Comparison of ENCODE assay signal across 28 mouse cellular contexts in the genomic region with DNA sequence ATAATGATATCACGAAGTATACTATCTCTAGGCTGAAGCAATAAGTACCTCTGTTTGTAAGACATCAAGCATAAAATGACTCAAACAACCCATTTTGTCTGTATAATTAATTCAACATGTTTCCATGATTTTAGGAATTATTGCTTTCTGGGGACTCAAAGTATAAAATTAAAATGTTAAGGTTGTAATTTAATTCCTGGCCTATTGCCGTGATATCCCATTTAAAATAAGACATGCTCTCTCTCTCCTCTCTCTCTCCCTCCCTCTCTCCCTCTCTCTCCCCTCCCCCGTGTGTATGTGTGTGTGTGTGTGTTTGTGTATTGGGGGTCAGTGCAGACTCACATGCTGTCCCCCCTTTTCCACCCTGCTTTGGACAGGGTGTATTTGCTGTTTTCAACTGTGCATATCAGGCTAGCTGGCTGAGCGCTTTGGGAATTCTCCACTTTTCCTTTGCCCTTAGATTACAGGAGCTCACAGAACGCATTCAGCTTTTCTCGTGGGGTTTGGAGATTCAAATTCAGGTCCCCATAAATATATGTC. TPM values are rescaled to one million over a fixed set of nuclear protein-coding genes. Genes with fewer than 3 reads are reported as not detected.
DNase-seq lines count a peak whose midpoint lies in the region; ATAC-seq lines count a peak whose summit lies in the region.
"Had no signal": no experiment of that assay in that cellular context is flagged by ENCODE, and none has a peak within 500 bp of the region (broad histone marks: within the 10 kb centered on the region; RNA-seq: fewer than 3 reads in every experiment).

No protein-coding gene starts in this region.

- no peak for DNase-seq in heart, embryonic 10.5 days (ENCODE audit: low spot score)
- peak; percentile 77 for DNase-seq in midbrain, embryonic 11.5 days (ENCODE audit: low spot score, missing footprints)
- no peak for DNase-seq in cerebellum, postnatal 25 days
- DNase-seq: adrenal gland, adult 8-10 months; B cell, adult 2 months; cerebellum, adult 8-10 months; embryo, embryonic 11 days; gastrocnemius, postnatal 36 days; heart, postnatal 14 days; kidney, adult 2 months; kidney, postnatal 4 days; left cerebral cortex, postnatal 4 days; liver, embryonic 13.5 days; lung, adult 18-20 months; lung, postnatal 4 days; thymus, adult 2 months; thymus, postnatal 4 days had no signal

- H3K9me3 ChIP-seq in heart, embryonic 15.5 days (replicated peaks): no peaks in the 10 kb centered on the region
- H3K9me3 ChIP-seq in heart, embryonic 10.5 days: no peaks in the 10 kb centered on the region
- H3K9me3 ChIP-seq in midbrain, embryonic 11.5 days (ENCODE audit: control insufficient read depth, low read length): no peaks in the 10 kb centered on the region
- H3K9me3 ChIP-seq in midbrain, embryonic 15.5 days: no peaks in the 10 kb centered on the region
- no peaks in the 10 kb centered on the region for H3K9me3 ChIP-seq in embryonic facial prominence, embryonic 15.5 days (replicated peaks)
- H3K9me3 ChIP-seq: hindbrain, embryonic 10.5 days; hindbrain, embryonic 15.5 days; liver, embryonic 13.5 days; megakaryocyte, embryonic 14.5 days; midbrain, embryonic 13.5 days had no signal

- no peak overlapping the region for H3K9ac ChIP-seq in heart, embryonic 15.5 days
- H3K9ac ChIP-seq in midbrain, embryonic 11.5 days (ENCODE audit: low read length): no peak overlapping the region
- no peak overlapping the region for H3K9ac ChIP-seq in midbrain, embryonic 15.5 days
- H3K9ac ChIP-seq in embryonic facial prominence, embryonic 15.5 days: no peak overlapping the region
- H3K9ac ChIP-seq: hindbrain, embryonic 15.5 days; liver, embryonic 13.5 days; midbrain, embryonic 13.5 days had no signal

- H3K27ac ChIP-seq in heart, embryonic 15.5 days: 0 out of 2 replicates have a peak overlapping the region, but pooled peaks have one; percentile 39
- H3K27ac ChIP-seq in heart, embryonic 10.5 days: no peak overlapping the region
- H3K27ac ChIP-seq in midbrain, embryonic 11.5 days (ENCODE audit: low read depth, low read length): no peak overlapping the region
- no peak overlapping the region for H3K27ac ChIP-seq in midbrain, embryonic 15.5 days
- no peak overlapping the region for H3K27ac ChIP-seq in embryonic facial prominence, embryonic 15.5 days (replicated peaks)
- H3K27ac ChIP-seq: hindbrain, embryonic 10.5 days; hindbrain, embryonic 15.5 days; kidney, postnatal 0 days; liver, embryonic 13.5 days; midbrain, embryonic 13.5 days had no signal

- no peak overlapping the region for H3K4me2 ChIP-seq in heart, embryonic 15.5 days
- no peak overlapping the region for H3K4me2 ChIP-seq in midbrain, embryonic 11.5 days
- no peak overlapping the region for H3K4me2 ChIP-seq in midbrain, embryonic 15.5 days
- H3K4me2 ChIP-seq in embryonic facial prominence, embryonic 15.5 days (replicated peaks): no peak overlapping the region
- H3K4me2 ChIP-seq: hindbrain, embryonic 15.5 days; liver, embryonic 13.5 days; midbrain, embryonic 13.5 days had no signal

- no peaks in the 10 kb centered on the region for H3K27me3 ChIP-seq in heart, embryonic 15.5 days
- H3K27me3 ChIP-seq in heart, embryonic 10.5 days (ENCODE audit: insufficient read depth, poor library complexity, severe bottlenecking): no peaks in the 10 kb centered on the region
- H3K27me3 ChIP-seq in midbrain, embryonic 11.5 days (ENCODE audit: control insufficient read depth, insufficient read depth, low read length): no peaks in the 10 kb centered on the region
- H3K27me3 ChIP-seq in midbrain, embryonic 15.5 days (replicated peaks): no peaks in the 10 kb centered on the region
- H3K27me3 ChIP-seq in embryonic facial prominence, embryonic 15.5 days: no peaks in the 10 kb centered on the region
- H3K27me3 ChIP-seq: hindbrain, embryonic 15.5 days; liver, embryonic 13.5 days; megakaryocyte, embryonic 14.5 days; midbrain, embryonic 13.5 days had no signal

- no peaks in the 10 kb centered on the region for H3K36me3 ChIP-seq in heart, embryonic 15.5 days
- no peaks in the 10 kb centered on the region for H3K36me3 ChIP-seq in heart, embryonic 10.5 days
- H3K36me3 ChIP-seq in midbrain, embryonic 11.5 days (ENCODE audit: control insufficient read depth, insufficient read depth, low read length): no peaks in the 10 kb centered on the region
- no peaks in the 10 kb centered on the region for H3K36me3 ChIP-seq in midbrain, embryonic 15.5 days (replicated peaks)
- no peaks in the 10 kb centered on the region for H3K36me3 ChIP-seq in embryonic facial prominence, embryonic 15.5 days
- H3K36me3 ChIP-seq: hindbrain, embryonic 10.5 days; hindbrain, embryonic 15.5 days; liver, embryonic 13.5 days; midbrain, embryonic 13.5 days had no signal

- WGBS in heart, embryonic 15.5 days: 64% methylated on average over 6 of the region's 6 CpGs
- WGBS in heart, embryonic 10.5 days: 62% methylated on average over 6 of the region's 6 CpGs
- WGBS in midbrain, embryonic 11.5 days: 82% methylated on average over 6 of the region's 6 CpGs
- 60% methylated on average over 6 of the region's 6 CpGs for WGBS in midbrain, embryonic 15.5 days
- WGBS in embryonic facial prominence, embryonic 15.5 days: 28% methylated on average over 6 of the region's 6 CpGs

- no peak for ATAC-seq in heart, embryonic 15.5 days (replicated peaks; ENCODE audit: insufficient number of reproducible peaks, insufficient read depth, low FRiP score, low read depth)
- ATAC-seq in midbrain, embryonic 11.5 days (ENCODE audit: low FRiP score): no peak
- ATAC-seq in midbrain, embryonic 15.5 days (replicated peaks): no peak
- 0 out of 2 replicates have a peak, but pooled peaks have one; percentile 13 for ATAC-seq in embryonic facial prominence, embryonic 15.5 days (ENCODE audit: insufficient number of reproducible peaks, low FRiP score, low TSS enrichment, low read depth)
- ATAC-seq: forebrain, embryonic 14.5 days; inflammation-experienced regulatory T-cells, adult 6 months; lung, postnatal 0 days; midbrain, embryonic 13.5 days had no signal

- H3K4me1 ChIP-seq in heart, embryonic 15.5 days (replicated peaks): peaks cover 42% of the 10 kb centered on the region
- H3K4me1 ChIP-seq in heart, embryonic 10.5 days: peaks cover 50% of the 10 kb centered on the region
- peaks cover 12% of the 10 kb centered on the region for H3K4me1 ChIP-seq in midbrain, embryonic 11.5 days (ENCODE audit: control insufficient read depth, insufficient read depth, low read length)
- peaks cover 11% of the 10 kb centered on the region for H3K4me1 ChIP-seq in midbrain, embryonic 15.5 days
- H3K4me1 ChIP-seq in embryonic facial prominence, embryonic 15.5 days: peaks cover 31% of the 10 kb centered on the region

- no peak overlapping the region for H3K4me3 ChIP-seq in heart, embryonic 15.5 days
- H3K4me3 ChIP-seq in heart, embryonic 10.5 days: no peak overlapping the region
- H3K4me3 ChIP-seq in midbrain, embryonic 11.5 days (ENCODE audit: low read depth, low read length): no peak overlapping the region
- no peak overlapping the region for H3K4me3 ChIP-seq in midbrain, embryonic 15.5 days
- no peak overlapping the region for H3K4me3 ChIP-seq in embryonic facial prominence, embryonic 15.5 days (replicated peaks)
- H3K4me3 ChIP-seq: hindbrain, embryonic 10.5 days; hindbrain, embryonic 15.5 days; liver, embryonic 13.5 days; megakaryocyte, embryonic 14.5 days; midbrain, embryonic 13.5 days had no signal

RNA-seq across cellular contexts. Expression of a gene that starts 40.3 kb away (rescaled TPM):
- polyA plus RNA-seq in heart, embryonic 15.5 days (2015; fragmentation: Nextera tagmentation; extraction: Ambion mirVana): 41.2 and 42.9 TPM in 2 replicates
- 43.6 and 46.0 TPM in 2 replicates for polyA plus RNA-seq in heart, embryonic 10.5 days (2016; fragmentation: Nextera tagmentation; extraction: Ambion mirVana)
- polyA plus RNA-seq in midbrain, embryonic 11.5 days (2014; fragmentation: Nextera tagmentation; extraction: Ambion mirVana): 41.7 and 42.6 TPM in 2 replicates
- 48.6 and 52.4 TPM in 2 replicates for polyA plus RNA-seq in midbrain, embryonic 15.5 days (2015; fragmentation: Nextera tagmentation; extraction: Ambion mirVana)
- 46.7 and 53.0 TPM in 2 replicates for polyA plus RNA-seq in embryonic facial prominence, embryonic 15.5 days (2015; fragmentation: Nextera tagmentation; extraction: Ambion mirVana)
